Mouse (Mus musculus) spleen, postnatal 4 days (tissue): ENCODE measurements around the gene Hand2.

Source experiments
- DNase-seq, 2 experiments: peaks; one replicate each; pipeline ENCODE4 v3.0.0; 2022; ENCODE audit warnings: low spot score in 2 of 2

The Hand2 gene

DNA sequence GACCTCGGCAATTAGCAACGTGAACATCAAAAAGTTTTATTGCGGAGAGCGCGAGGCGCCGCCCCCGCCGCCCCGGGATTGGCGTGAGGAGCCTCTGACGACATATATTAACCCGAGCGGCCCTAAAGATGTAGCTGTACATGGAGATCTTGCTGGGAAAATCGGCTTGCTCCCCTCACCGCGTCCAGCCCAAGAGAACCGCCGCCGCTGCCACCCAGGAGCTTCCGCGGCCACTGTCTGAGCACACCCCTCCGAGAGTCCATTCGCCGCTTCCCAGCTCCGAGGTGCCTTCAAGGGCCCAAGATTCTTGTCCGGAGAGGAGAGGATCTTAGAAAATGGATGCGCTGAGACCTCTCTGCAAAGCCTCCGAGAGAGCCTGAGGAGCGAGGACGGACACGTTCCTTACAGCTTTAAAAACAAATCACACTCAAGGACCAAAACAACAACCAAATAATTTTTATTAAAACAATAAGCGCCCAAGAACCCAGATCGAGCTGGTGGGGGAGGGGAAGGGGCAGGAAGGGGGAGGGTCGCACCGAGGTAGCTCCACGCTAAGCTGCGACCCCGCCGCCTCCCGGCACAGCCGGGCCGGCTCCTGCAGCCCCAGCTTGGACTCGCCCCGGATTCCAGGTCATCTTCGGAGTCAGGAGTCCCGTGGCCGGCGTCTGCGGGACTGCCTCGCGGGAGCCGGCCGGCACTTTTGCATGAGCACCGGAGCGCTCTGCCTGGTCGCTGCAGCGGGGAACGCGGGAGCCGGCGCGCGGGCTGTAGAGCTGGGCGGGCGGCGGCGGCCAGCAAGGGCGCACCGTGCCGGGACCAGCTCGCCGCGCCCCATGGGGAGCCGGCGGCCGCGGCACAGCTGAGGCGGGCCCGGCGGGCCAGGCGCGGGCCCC lies at the start of gene Hand2:
Gene Hand2, plus strand, starts transcription at position 133 of the 893 bp plus-strand sequence.
- peak in 1 of 2 experiments; percentile 63 for DNase-seq

DNA sequence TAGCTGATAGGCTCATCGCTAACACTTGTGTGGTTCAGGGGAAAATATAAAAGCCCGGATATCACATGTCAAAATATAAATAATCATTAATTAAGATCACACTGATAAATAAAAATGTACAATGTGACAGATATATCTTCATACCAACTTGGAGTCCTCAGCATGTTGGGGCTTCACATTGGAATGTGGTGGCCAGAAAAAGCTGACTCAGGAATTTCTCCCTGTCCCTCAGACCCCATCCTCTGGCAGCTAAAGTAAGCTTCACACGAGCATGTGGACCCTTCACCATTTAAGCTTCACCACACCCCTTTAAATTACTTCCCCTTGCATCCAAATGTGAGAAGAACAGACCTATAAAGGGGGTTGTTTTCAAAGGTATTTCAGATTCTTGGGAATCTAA lies 47.7 kb upstream of the Hand2 start:
- no peak for DNase-seq

DNA sequence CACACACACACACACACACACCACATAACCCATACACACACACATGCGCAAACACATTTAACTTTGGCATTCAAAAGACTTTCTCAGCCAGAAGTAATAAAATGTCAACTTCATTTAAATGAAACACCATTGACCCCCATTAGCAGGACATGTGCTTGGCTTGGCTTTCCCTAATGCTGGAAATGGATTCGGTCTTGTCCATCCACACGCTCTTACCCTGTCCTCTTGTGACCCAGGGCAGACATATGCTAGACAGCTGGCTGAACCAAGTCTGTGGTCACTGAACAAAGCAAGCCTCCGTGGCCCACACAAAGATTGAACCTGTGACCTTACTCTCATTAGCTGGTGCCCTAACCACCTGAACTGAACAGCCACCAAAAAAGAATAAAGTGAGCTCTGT lies 27.3 kb upstream of the Hand2 start:
- no peak for DNase-seq

DNA sequence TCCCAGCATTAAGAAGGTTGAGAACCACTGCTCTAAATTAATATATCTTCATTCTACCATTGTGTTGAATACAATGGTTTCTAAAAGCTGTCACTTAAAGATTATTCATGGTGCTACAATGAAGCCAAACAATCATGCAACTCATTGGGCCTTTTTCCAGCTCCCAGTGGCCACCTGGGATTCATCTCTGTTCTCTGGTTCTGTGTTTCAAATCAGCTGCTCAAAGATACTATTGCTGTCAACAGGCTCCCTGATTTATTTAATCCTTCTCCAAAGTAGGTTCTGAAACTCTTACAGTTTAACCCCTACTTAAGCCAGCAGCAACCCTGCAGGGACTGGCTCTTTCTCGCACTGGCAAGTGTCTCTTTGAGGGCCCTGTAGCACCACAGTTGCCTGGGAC lies 17.3 kb upstream of the Hand2 start:
- no peak for DNase-seq

DNA sequence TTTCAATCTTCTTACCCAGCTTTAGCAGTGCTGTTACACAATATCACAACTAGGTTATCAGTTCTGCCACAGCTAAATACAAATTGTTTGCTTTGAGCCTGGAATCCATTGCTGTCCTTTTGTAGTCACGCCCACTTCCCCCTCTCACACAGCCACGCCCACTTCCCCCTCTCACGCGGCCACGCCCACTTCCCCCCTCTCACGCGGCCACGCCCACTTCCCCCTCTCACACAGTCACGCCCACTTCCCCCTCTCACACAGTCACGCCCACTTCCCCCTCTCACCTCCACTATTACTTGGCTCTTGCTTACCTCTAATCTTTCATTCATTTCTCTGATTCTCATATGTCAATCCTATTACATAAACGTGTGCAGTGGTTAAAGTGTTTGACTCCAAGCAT lies 15.8 kb upstream of the Hand2 start:
- DNase-seq: peak; percentile 54 to 74

DNA sequence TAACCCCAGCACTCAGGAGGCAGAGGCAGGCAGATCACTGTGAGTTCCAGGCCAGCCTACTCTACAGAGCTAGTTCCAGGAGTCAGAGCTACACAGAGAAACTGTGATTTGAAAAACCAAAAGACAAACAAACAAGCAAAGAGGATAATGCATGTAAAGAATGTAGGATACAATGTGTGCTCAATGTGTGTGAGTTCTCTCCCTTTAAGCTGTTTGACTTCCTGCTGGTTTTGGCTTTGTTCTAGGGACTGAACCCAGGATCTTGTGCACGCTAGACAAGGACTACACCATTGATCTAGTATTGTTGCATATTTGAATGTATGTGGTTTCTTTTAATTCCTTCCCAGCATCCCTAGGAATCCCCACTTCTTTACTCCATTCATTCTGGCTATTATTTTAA lies 14.3 kb upstream of the Hand2 start:
- DNase-seq: no peak

DNA sequence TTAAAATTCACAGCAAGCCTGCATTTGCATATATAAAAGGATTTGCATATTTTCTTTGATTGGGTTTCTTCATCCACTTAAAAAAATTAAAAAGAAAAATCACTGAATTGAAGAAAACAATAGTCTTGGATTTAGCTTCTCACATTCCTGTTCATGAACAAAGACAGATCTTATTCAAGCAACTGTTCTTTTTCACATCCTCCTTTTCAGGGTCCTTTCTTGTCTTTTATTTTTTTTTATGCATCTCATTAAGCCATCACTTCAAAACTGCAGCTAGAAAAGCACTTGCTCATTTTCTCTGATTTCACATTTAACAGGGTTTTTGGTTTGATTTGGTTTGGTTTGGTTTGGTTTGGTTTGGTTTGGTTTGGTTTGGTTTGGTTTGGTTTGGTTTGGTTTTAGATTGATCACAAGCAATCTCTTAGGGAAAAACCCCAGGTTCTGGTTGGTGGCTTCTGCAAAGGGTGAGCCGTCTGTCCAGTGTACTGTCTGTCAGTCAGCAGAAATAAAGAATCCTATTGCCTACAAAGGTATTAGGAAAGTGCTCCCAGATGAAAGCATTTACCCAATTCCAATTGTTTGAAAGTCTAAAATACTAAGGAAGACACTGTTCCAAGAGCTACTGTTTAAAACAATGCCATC lies 10.8 kb upstream of the Hand2 start:
- DNase-seq: no peak

DNA sequence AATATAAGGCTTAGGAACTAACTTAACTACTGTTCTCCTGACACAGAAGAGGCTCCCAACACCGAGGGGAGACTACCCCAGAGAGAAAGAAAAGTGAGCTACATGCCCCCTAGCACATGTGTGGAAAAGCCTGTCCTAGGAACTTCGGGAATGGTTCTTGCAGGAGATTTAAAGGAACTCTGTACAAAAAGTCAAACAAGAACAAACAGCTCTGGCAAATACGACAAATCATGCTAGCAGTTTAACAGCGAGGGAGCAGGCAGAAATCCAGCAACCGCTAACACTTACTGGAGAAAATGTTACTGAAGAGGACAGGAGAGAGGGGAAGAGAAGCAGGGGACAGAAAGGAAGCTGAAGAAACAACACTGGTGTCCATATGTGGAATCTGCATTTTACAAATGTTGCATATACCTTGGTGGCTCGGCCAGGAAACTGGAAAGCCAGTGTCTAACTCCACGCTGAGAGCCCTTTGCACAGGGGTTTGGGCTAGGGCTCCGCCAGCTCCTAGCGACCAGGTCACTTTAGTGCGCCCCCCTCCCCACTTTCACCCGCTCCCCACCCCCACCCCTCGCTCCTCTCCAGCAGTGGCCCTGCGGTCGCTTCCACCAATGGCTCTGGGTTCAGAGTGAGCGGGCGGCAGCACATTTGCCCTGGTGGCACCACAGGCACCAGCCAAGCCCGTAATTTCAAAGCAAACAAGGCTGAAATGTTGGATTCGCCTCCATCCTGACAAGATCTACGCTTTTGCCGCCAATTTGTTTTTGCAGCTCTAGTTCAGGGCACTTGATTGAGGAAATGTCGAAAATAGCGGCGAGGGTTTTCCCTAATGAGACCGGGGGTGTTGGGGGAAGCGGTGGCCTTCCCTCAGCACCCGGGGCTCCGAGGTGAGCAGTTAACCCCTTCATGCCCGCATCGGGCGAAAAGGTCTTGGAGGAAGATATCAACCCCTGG lies 8.5 kb upstream of the Hand2 start:
- DNase-seq: no peak

DNA sequence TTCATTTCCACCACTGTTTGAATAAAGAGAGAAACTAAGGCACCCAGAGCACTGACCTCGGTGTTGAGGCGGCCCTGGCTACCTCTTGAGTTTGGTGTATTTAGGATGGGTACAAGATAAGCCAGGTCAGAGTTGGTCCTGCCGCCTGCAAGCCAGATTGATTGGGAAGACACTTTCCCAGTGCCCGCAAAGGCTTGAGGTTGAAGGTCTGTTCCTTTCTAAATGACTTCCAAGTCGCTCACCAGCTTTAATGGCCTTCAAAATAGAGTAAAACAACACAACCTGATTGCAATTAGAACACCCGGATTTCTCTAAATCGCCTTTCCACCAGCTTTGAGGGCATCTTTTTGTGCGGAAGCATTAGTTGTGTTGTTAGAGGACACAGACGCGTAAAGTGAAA lies 7.2 kb upstream of the Hand2 start:
- DNase-seq: no peak

DNA sequence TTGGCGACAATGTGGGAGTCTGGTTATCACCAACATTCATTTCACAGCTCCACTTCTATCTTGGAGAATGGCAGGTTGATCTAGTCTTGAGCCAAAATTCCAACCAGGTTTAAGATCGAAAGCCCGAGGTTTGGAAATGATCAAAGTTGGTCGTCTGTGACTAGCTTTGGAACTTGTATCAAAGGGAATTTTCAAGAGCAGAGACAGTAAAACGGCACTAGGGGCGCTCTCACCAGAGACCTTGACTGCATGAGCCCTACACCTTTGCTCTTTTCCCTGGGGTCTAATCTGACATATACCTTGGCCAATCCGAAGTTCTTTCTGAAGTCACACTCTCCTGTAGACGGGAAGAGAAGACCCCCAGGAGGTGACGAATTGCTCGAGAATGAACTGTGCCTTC lies 6.6 kb upstream of the Hand2 start:
- no peak for DNase-seq

DNA sequence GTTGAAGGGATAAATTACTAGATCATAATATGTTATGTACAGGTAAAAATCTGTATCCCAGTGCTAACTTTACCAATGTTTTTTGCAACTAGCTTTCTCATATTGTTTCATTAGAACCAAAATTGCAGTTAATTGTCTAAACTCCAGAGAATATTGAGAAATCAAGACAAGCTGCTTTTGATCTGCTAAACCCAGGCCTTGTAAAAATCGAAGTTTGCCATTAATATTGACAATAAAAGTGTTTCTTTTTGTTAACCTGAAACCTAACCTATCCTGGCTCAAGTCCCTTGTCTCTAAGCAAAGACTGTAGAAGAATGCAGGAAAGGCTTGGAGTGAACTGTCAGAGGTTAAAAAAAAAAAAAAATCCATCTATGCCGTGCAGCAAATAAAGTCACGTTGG lies 5.3 kb upstream of the Hand2 start:
- DNase-seq: no peak

DNA sequence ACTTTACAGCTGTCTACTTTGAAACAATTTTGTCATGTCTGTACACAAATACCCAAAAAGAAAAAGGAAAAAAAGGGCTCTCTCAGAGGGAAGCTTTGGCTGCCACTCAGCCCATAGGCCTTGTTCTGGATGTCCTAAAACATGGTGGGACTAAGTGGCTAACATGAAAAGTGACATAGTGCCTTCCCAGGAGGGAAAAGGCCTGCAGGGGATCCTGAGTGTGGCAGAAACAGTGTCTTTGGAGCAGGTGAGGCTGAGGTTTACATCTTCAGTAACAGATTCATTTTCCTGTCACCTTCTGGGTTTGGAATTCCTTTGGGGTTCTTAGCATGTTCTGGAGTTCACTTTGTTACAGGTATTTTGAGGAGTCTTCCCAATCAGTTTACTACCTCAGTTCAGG lies 3.7 kb upstream of the Hand2 start:
- DNase-seq: no peak

DNA sequence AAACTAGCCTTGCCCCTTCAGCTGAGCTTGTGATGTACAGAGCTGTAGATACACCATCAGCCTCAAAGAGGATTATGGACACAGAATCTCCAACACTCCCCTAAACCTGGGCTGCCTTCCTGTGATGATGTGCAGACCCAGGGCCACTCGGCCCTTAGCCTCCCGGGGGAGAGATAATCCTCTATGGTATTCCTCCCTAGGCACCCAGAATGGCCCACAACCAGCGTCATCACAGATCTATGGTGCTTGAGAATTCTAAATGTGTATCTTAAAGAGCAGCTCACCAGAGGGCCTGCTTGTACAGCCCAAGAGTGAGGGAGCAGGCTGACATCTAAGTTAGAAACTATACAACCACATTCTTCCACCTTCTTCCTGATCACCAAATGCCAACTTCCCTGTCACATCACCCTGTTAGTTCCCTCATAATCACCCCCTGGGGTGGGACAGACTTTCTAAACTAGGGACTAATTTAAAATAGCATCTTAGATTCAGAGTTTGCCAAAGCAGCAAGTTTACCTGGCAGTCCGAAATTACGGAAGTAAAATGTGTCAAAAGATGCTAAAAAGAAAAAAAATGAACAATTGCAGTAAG lies 2.8 kb upstream of the Hand2 start:
- peak in 1 of 2 experiments; percentile 7 for DNase-seq

DNA sequence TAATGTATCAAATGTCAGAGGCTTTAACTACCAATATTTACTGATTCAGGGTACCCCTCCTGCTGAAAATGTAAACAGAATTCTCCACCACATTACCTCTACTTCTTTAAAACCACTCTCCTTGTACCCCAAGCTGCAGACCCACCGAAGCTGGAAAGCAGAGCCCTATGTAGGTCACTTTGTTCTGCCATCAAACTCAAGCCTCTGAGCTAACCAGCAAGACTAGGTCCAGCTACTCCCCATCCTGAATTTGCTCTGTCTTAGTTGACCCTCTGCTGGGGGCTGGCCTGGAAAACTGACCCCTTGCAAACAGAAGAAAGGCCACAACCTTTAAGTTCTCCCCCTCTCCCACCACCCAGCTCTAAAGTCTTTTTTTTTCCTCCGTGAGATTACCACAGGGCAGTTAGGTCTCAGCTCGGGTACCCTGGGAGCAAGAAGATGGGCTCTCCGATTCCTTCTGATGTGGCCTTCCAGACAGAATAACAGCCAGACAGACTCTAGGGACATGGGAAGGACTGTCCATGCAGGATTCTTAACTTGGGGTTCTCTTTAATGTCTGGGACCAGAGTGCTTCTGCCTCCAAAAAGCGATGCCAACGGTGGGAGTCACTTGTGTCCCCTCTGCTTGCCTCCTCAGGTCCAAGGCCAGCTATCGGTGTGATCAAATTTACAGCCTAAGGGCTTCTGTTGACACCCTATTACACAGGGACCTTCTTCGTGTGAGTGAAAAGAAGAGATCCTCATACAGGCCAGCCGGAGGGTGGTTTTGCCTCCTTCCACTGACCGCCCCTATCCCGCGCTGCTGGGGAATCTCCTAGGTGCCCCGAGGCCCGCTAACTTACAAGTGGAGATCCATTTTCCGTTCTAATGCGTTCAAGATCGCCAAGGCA lies 1.4 kb upstream of the Hand2 start:
- DNase-seq: peak in 1 of 2 experiments; percentile 53

DNA sequence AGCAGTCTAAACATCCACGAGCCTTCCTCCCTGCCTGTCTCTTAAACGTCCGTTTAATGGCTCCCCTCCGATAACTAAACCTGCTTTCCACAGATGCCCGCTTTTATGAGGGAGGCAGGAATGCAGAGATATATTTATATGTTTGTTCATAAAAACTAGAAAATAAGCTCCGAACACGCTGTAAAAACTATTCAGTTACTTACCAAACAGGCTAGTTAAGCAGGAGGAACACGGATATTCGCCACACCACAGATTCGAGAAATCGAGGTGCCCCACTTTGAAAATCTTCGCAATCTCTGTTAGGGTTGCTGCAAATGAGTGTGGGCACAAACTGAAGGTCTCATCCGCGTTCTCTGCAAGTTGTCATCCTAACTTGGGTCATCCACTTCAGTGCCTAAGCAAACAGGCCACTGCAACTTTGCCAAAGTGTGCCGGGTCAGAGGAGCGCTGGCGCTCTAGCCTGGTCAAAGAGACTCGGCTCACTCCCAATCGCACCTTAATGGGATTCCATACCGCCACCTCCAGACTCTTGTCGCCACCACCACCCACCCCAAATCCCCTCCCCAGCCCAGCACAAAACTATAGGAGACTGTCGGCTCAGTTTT lies 700 bp upstream of the Hand2 start:
- peak in 1 of 2 experiments; percentile 55 for DNase-seq

DNA sequence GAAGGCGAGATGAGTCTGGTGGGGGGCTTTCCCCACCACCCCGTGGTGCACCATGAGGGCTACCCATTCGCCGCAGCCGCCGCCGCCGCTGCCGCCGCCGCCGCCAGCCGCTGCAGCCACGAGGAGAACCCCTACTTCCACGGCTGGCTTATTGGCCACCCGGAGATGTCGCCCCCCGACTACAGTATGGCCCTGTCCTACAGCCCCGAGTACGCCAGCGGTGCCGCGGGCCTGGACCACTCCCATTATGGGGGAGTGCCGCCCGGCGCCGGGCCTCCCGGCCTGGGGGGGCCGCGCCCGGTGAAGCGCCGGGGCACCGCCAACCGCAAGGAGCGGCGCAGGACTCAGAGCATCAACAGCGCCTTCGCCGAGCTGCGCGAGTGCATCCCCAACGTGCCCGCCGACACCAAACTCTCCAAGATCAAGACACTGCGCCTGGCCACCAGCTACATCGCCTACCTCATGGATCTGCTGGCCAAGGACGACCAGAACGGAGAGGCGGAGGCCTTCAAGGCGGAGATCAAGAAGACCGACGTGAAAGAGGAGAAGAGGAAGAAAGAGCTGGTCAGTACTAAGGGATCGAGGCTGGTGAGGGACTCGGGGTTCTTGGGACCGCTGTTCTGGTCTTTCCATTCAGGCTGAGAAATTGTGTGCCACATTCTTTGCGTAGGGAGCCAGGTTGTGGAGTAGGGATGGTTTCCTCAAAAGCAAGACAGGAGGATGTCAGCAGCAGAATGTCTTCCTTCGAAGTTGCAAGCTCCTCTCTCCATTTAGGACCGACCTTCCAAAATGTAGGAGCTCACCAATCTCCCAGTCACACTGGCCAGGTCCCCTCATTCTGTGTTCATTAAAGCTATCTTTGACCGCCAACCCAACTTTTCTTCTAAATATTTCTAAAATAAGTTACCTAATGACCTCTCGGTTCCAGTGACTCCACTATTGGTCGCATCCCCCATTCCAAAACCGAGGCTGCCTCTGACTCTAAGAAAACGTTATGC lies 1.4 kb downstream of the Hand2 start:
- DNase-seq: peak in 1 of 2 experiments; percentile 59

DNA sequence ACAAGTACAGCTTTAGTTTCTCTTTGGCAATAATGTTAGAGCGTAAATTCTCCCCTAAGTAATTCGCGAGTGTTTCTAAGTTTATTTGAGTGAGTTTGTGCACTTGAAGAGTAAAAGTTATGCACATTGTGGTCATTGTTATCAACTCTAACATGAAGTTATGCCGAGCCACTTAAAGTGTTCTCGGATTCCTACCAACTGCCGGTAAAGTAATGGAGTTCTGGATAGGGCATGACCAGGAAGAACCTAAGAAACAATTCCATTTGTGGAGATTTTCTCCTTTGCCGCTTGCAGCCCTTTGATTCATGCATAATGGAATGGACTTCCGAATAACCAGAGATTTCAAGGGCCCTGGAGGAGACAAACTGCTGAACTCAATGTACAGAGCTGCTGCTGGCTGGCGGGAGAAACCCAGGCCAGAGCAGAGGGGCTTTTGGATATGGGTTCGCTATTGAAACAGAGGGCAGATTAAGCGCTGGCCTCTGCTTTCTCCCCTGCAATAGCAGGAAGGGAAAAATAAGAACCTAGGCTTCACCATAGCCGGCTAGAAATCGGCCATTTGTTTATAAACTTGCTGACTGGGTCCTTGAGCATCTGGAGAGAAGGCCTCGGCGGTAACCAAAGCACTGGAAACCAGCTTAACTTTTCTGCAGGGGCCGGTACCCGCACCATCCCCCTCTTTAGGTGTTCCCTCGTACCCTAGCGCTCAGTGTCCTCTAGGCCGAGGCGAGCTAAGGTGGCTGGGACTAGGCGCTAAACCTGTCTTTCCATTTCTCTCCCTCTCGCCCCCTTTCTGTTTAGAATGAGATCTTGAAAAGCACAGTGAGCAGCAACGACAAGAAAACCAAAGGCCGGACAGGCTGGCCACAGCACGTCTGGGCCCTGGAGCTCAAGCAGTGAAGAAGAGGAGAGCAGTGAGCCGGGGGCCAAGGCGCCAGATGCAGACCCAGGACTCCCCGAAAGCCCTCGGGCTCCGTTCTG lies 2.5 kb downstream of the Hand2 start:
- no peak for DNase-seq

DNA sequence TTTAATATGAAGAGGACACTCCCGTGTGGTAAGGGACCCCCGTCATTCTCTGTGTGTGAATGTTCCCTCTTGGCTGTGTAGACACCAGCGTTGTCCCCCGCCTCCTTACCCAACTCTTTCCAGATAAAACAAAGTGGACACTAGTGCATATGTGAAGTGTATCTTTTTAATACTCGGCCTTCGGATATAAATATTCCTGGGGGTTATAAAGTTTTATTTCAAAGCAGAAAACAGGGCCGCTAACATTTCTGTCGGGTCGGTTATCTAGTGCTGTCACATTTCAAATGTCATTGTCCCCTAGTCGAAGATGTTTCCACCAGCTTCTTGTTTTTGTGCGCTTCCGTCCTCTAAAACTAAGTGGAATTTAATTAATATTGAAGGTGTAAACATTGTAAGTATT lies 3.3 kb downstream of the Hand2 start:
- no peak for DNase-seq
